Mouse (Mus musculus) hindbrain, embryonic 12.5 days (tissue): ENCODE results near the gene Lrrk1. TPM values are rescaled to one million over a fixed set of nuclear protein-coding genes. Genes with fewer than 3 reads are reported as not detected.

Source experiments
- ATAC-seq: fragments of 200-750 bp; cut with Nextera tagmentation; 2 replicates; pipeline ENCODE4 v1.8.0; 2017; ENCODE audit warnings: moderate TSS enrichment; ENCODE audit not compliant: low FRiP score
- H3K27ac ChIP-seq: fragments of 300-500 bp; sonication (generic); 2 replicates; pipeline ENCODE4 v1.5.1; 2016; ENCODE audit warnings: mild to moderate bottlenecking
- H3K27me3 ChIP-seq: fragments of 300-500 bp; sonication (generic); 2 replicates; pipeline ENCODE4 v1.6.1; 2016; ENCODE audit warnings: mild to moderate bottlenecking
- H3K36me3 ChIP-seq: fragments of 300-500 bp; sonication (generic); 2 replicates; pipeline ENCODE4 v1.6.1; 2016; ENCODE audit warnings: mild to moderate bottlenecking
- H3K4me1 ChIP-seq: fragments of 300-500 bp; sonication (generic); 2 replicates; pipeline ENCODE4 v1.6.1; 2016
- H3K4me2 ChIP-seq: fragments of 300-500 bp; sonication (generic); replicated peaks from 2 replicates; pipeline ENCODE4 v1.6.1; 2016; ENCODE audit warnings: mild to moderate bottlenecking
- H3K4me3 ChIP-seq: fragments of 300-500 bp; sonication (generic); 2 replicates; pipeline ENCODE4 v1.5.1; 2016; ENCODE audit warnings: mild to moderate bottlenecking
- H3K9ac ChIP-seq: fragments of 300-500 bp; sonication (generic); 2 replicates; pipeline ENCODE4 v1.6.1; 2016; ENCODE audit warnings: mild to moderate bottlenecking, moderate library complexity
- H3K9me3 ChIP-seq: fragments of 300-500 bp; sonication (generic); replicated peaks from 2 replicates; pipeline ENCODE4 v1.6.1; 2016; ENCODE audit warnings: mild to moderate bottlenecking
- WGBS: fragments of 180-500 bp; shearing (Covaris S2); methylation state at CpG from one replicate; pipeline ENCODE4 v1.1.7; 2016; 5-methylcytosine and 5-hydroxymethylcytosine counted together
- polyA plus RNA-seq: library from polyadenylated mRNA; unstranded; fragments of >200 nt; fragmentation: Nextera tagmentation; extraction: Ambion mirVana; gene quantifications from 2 replicates; pipeline ENCODE4 v1.2.1, GENCODE M21; 2016

Lrrk1 gene
- polyA plus RNA-seq, 1 experiment from 2014 or later, result 7.2 TPM

GRCm38 (mm10) chr7:66325419-66326053 lies 62.6 kb downstream of the Lrrk1 start:
- H3K36me3 ChIP-seq, result no peaks in the 10 kb centered on the region
- 69% methylated on average over 3 of the region's 3 CpGs for WGBS
- no peaks in the 10 kb centered on the region for H3K27me3 ChIP-seq
- no peak overlapping the region for H3K9ac ChIP-seq
- H3K9me3 ChIP-seq, result no peaks in the 10 kb centered on the region
- H3K4me1 ChIP-seq, result peaks cover 5% of the 10 kb centered on the region; the same call in 1 of the 2 replicates
- no peak overlapping the region for H3K27ac ChIP-seq
- ATAC-seq, result no peak
- no peak overlapping the region for H3K4me3 ChIP-seq
- no peak overlapping the region for H3K4me2 ChIP-seq

- no peak for ATAC-seq
- no peak overlapping the region for H3K27ac ChIP-seq
- 73% methylated on average over 9 of the region's 9 CpGs for WGBS
These were observed 64.7 kb downstream of the Lrrk1 start for GRCm38 (mm10) chr7:66323252-66324015.

GRCm38 (mm10) chr7:66320996-66321395 lies 67.2 kb downstream of the Lrrk1 start:
- no peak overlapping the region for H3K9ac ChIP-seq
- H3K4me1 ChIP-seq, result peaks cover 5% of the 10 kb centered on the region; the same call in 1 of the 2 replicates
- H3K27ac ChIP-seq, result no peak overlapping the region
- no peak overlapping the region for H3K4me3 ChIP-seq
- ATAC-seq, result no peak
- no peak overlapping the region for H3K4me2 ChIP-seq
- H3K9me3 ChIP-seq, result no peaks in the 10 kb centered on the region; the same call in 1 of the 2 replicates
- WGBS, result 56% methylated on average over 5 of the region's 5 CpGs
- H3K27me3 ChIP-seq, result no peaks in the 10 kb centered on the region
- H3K36me3 ChIP-seq, result no peaks in the 10 kb centered on the region

More at GRCm38 (mm10) chr7:66323252-66324015, 64.7 kb downstream of the Lrrk1 start:
- Histone ChIP-seq H3K27me3 (no peaks in the 10 kb centered on the region), H3K4me2 (no peak overlapping the region), H3K9ac (no peak overlapping the region), H3K9me3 (no peaks in the 10 kb centered on the region), H3K4me1 (peaks cover 5% of the 10 kb centered on the region; the same call in 1 of the 2 replicates), H3K4me3 (no peak overlapping the region), H3K36me3 (no peaks in the 10 kb centered on the region)

- WGBS, result 90% methylated on average over 6 of the region's 6 CpGs
- H3K9me3 ChIP-seq, result no peaks in the 10 kb centered on the region; the same call in 1 of the 2 replicates
- H3K36me3 ChIP-seq, result no peaks in the 10 kb centered on the region
- H3K4me1 ChIP-seq, result peaks cover 5% of the 10 kb centered on the region; the same call in 1 of the 2 replicates
- no peak overlapping the region for H3K4me2 ChIP-seq
- H3K9ac ChIP-seq, result no peak overlapping the region
- no peaks in the 10 kb centered on the region for H3K27me3 ChIP-seq
- no peak overlapping the region for H3K4me3 ChIP-seq
- H3K27ac ChIP-seq, result no peak overlapping the region
- no peak for ATAC-seq
These were observed 70.0 kb downstream of the Lrrk1 start for GRCm38 (mm10) chr7:66318147-66318546.

GRCm38 (mm10) chr7:66310670-66311656 lies 77.2 kb downstream of the Lrrk1 start:
- no peak for ATAC-seq
- WGBS, result 81% methylated on average over 26 of the region's 26 CpGs
- no peaks in the 10 kb centered on the region for H3K27me3 ChIP-seq
- H3K9me3 ChIP-seq, result no peaks in the 10 kb centered on the region; the same call in 1 of the 2 replicates
- no peaks in the 10 kb centered on the region for H3K4me1 ChIP-seq
- H3K4me3 ChIP-seq, result no peak overlapping the region
- H3K9ac ChIP-seq, result no peak overlapping the region
- H3K27ac ChIP-seq, result no peak overlapping the region
- no peak overlapping the region for H3K4me2 ChIP-seq
- H3K36me3 ChIP-seq, result no peaks in the 10 kb centered on the region

- no peak overlapping the region for H3K9ac ChIP-seq
- no peak overlapping the region for H3K4me2 ChIP-seq
- H3K9me3 ChIP-seq, result no peaks in the 10 kb centered on the region
- no peak for ATAC-seq
- H3K36me3 ChIP-seq, result no peaks in the 10 kb centered on the region
- 46% methylated on average over 7 of the region's 7 CpGs for WGBS
- no peak overlapping the region for H3K4me3 ChIP-seq
- H3K4me1 ChIP-seq, result no peaks in the 10 kb centered on the region; the same call in 1 of the 2 replicates
- no peaks in the 10 kb centered on the region for H3K27me3 ChIP-seq
- no peak overlapping the region for H3K27ac ChIP-seq
These were observed 78.0 kb downstream of the Lrrk1 start for GRCm38 (mm10) chr7:66309950-66310669.

- WGBS, result 75% methylated on average over 5 of the region's 5 CpGs
- no peak overlapping the region for H3K9ac ChIP-seq
These were observed 78.8 kb downstream of the Lrrk1 start for GRCm38 (mm10) chr7:66309240-66309949.

GRCm38 (mm10) chr7:66308581-66309239 lies 79.4 kb downstream of the Lrrk1 start:
- no peaks in the 10 kb centered on the region for H3K36me3 ChIP-seq
- H3K27ac ChIP-seq, result no peak overlapping the region
- H3K9me3 ChIP-seq, result no peaks in the 10 kb centered on the region
- no peaks in the 10 kb centered on the region; the same call in 1 of the 2 replicates for H3K4me1 ChIP-seq
- H3K4me3 ChIP-seq, result no peak overlapping the region
- WGBS, result 71% methylated on average over 13 of the region's 13 CpGs
- ATAC-seq, result no peak
- no peak overlapping the region for H3K9ac ChIP-seq
- no peak overlapping the region for H3K4me2 ChIP-seq
- H3K27me3 ChIP-seq, result no peaks in the 10 kb centered on the region

More at GRCm38 (mm10) chr7:66309240-66309949, 78.8 kb downstream of the Lrrk1 start:
- H3K9me3 ChIP-seq, result no peaks in the 10 kb centered on the region
- H3K4me3 ChIP-seq, result no peak overlapping the region
- H3K27me3 ChIP-seq, result no peaks in the 10 kb centered on the region
- ATAC-seq, result no peak
- no peak overlapping the region for H3K4me2 ChIP-seq
- H3K27ac ChIP-seq, result no peak overlapping the region
- no peaks in the 10 kb centered on the region for H3K36me3 ChIP-seq
- no peaks in the 10 kb centered on the region; the same call in 1 of the 2 replicates for H3K4me1 ChIP-seq

- no peak overlapping the region for H3K4me2 ChIP-seq
- H3K4me3 ChIP-seq, result no peak overlapping the region
- H3K9ac ChIP-seq, result no peak overlapping the region
- WGBS, result 82% methylated on average over 2 of the region's 2 CpGs
- no peaks in the 10 kb centered on the region; the same call in 1 of the 2 replicates for H3K4me1 ChIP-seq
- no peak overlapping the region for H3K27ac ChIP-seq
- ATAC-seq, result no peak
- H3K36me3 ChIP-seq, result no peaks in the 10 kb centered on the region
- H3K27me3 ChIP-seq, result no peaks in the 10 kb centered on the region
- no peaks in the 10 kb centered on the region for H3K9me3 ChIP-seq
These were observed 80.4 kb downstream of the Lrrk1 start for GRCm38 (mm10) chr7:66307791-66308190.

- Histone ChIP-seq H3K36me3 (no peaks in the 10 kb centered on the region), H3K4me1 (no peaks in the 10 kb centered on the region; the same call in 1 of the 2 replicates), H3K9me3 (no peaks in the 10 kb centered on the region), H3K27me3 (no peaks in the 10 kb centered on the region), H3K9ac (no peak overlapping the region), H3K4me3 (no peak overlapping the region), H3K27ac (no peak overlapping the region), H3K4me2 (no peak overlapping the region)
- 83% methylated on average over 16 of the region's 16 CpGs for WGBS
- no peak for ATAC-seq
These were observed 82.4 kb downstream of the Lrrk1 start for GRCm38 (mm10) chr7:66305714-66306198.
